Mouse (Mus musculus) sigmoid colon, adult 10 weeks (tissue): Measurements from ENCODE around the gene Olfr1184. TPM values are rescaled to one million over a fixed set of nuclear protein-coding genes. Genes with fewer than 3 reads are reported as not detected.

Source experiments
- polyA plus RNA-seq: library from polyadenylated mRNA; stranded (reverse); fragments of 350-450 nt; fragmentation: Illumina TruSeq; extraction: RNeasy Lipid Tissue Mini Kit (QIAGEN cat#74804); gene quantifications from one replicate; pipeline ENCODE4 v1.2.3, GENCODE M21; 2014; ENCODE audit warnings: low read depth, low replicate concordance

Gene Olfr1184
- not detected for polyA plus RNA-seq

DNA sequence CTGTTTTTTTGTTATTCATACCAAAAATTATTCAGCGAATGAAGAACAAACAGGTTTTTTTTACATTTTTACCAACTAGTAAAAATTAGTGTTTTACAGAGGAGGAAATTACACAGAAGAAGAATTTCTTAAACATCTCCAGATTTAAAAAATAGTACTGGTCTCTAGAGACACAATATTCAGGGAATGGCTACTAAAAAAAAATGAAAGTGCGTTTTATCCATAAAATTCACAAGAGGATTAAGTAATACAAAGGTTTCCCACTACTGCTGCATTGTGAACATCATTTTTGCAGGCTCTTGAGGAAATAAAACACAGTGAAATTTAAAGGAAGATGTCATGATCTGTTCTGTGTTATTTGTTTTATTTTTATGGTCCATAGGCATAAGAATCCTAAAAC, at the start of gene Olfr1184:
Gene Olfr1184 (plus strand): TSS at position 301 of the 400 bp plus-strand sequence.

DNA sequence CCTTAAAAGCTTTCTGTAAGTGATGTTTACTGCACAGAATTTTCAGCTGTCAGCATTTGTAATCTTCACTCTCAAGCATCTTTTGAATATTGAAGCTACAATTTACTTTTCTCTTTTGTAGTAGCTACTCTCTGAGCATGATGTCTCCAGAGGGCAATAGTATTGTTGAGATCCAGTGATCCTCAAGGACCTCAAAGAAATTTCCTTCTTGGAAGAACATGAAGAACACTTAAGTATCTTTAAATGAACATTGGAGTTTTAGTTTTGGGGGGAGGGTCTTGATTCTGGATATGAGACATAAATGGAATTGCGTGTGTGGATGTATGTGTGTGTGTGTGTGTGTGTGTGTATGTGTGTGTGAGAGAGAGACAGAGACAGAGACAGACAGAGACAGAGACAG, 34.4 kb upstream of the Olfr1184 start, which contains the start of gene Gm13757:
Gene Gm13757 (minus strand): TSS at position 101 of the 400 bp plus-strand sequence.

DNA sequence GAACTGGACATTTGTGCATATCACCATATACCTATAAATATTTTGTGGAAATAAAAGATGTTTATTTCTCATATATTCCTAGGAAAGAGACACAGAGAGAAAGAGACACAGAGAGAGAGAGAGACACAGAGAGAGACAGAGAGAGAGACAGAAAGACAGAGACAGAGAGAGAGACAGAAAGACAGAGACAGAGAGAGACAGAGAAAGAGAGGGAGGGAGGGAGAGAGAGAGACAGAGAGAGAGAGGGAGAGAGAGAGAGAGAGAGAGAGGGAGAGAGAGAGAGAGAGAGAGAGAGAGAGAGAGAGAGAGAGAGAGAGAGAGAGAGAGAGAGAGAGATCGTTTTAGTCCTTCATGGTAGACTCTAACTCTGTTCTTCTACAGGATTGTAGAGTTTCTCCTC, 28.8 kb upstream of the Olfr1184 start, which contains the start of gene Olfr1183:
Gene Olfr1183 (plus strand): TSS at position 301 of the 400 bp plus-strand sequence.

DNA sequence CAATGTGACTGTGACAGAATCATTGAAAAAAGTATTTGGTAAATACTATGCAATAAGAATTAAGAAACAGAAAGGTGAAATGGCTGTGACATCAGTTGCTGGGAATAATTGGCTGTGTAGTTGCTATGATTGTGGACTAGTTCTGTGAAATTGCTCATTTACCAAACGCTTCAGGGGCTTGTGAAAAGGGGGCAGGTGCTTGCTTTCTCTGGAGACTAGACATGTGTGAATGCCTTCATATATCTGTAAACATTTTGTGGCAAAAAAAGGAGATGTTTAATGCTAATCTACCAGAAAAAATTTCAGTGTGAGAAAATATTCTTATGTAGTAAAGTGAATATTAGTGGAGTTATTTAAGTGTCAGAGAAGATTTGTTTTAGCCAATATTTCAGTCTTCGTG, 9.6 kb downstream of the Olfr1184 start, which contains the start of gene Olfr1185-ps1:
Gene Olfr1185-ps1 (plus strand): TSS at position 301 of the 400 bp plus-strand sequence.

DNA sequence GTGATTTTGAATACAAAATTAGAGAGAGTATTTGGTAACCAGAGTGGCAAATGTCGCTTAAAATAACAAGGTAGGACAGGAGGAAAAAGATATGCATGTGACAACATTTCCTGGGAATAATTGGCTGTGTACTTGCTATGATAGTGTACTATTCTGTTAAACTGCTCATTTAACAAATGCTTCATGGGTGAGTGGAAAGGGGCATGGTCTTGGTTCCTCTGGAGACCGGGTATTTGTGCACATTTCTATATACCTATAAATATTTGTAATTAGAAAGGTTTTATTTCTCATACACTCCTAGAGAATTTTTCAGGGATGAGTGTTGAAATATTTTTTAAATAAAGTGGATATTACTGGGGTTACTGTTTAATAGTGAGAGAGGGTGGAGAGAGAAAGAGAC, 34.9 kb downstream of the Olfr1184 start, which contains the start of gene Olfr1186:
Gene Olfr1186 (plus strand): TSS at position 301 of the 400 bp plus-strand sequence.

Other genes with a start within 250 kb of the Olfr1184 start
- not detected for gene Olfr1173, start 203.7 kb upstream of the Olfr1184 start, polyA plus RNA-seq
- gene Olfr1174-ps, start 168.5 kb upstream of the Olfr1184 start, polyA plus RNA-seq = not detected
- gene Olfr1175-ps, start 156.4 kb upstream of the Olfr1184 start, polyA plus RNA-seq = not detected
- not detected for gene Olfr1176, start 146.9 kb upstream of the Olfr1184 start, polyA plus RNA-seq
- gene Olfr1177-ps, start 137.1 kb upstream of the Olfr1184 start, polyA plus RNA-seq = not detected
- gene Olfr1178, start 96.5 kb upstream of the Olfr1184 start, polyA plus RNA-seq = not detected
- gene Olfr1179, start 77.1 kb upstream of the Olfr1184 start, polyA plus RNA-seq = not detected
- not detected for gene Olfr1180, start 64.4 kb upstream of the Olfr1184 start, polyA plus RNA-seq
- gene Olfr1181, start 57.4 kb upstream of the Olfr1184 start, polyA plus RNA-seq = not detected
- gene Gm13757, start 34.5 kb upstream of the Olfr1184 start, polyA plus RNA-seq = not detected
- gene Olfr1183, start 28.7 kb upstream of the Olfr1184 start, polyA plus RNA-seq = not detected
- not detected for gene Olfr1185-ps1, start 9.7 kb downstream of the Olfr1184 start, polyA plus RNA-seq
- not detected for gene Olfr1186, start 35.0 kb downstream of the Olfr1184 start, polyA plus RNA-seq
- not detected for gene Olfr1188, start 73.3 kb downstream of the Olfr1184 start, polyA plus RNA-seq
- not detected for gene Olfr1189, start 102.9 kb downstream of the Olfr1184 start, polyA plus RNA-seq
- not detected for gene Olfr1191-ps1, start 156.9 kb downstream of the Olfr1184 start, polyA plus RNA-seq
- not detected for gene Olfr1192-ps1, start 164.9 kb downstream of the Olfr1184 start, polyA plus RNA-seq
- gene Olfr1193, start 192.0 kb downstream of the Olfr1184 start, polyA plus RNA-seq = not detected
- not detected for gene Olfr1195, start 205.6 kb downstream of the Olfr1184 start, polyA plus RNA-seq
- gene Olfr1196, start 221.0 kb downstream of the Olfr1184 start, polyA plus RNA-seq = not detected
- gene Olfr1197, start 248.8 kb downstream of the Olfr1184 start, polyA plus RNA-seq = not detected